Mouse (Mus musculus) limb, embryonic 12.5 days (tissue): ENCODE data around the gene Tbxas1. TPM values are rescaled to one million over a fixed set of nuclear protein-coding genes. Genes with fewer than 3 reads are reported as not detected.

Source experiments
- ATAC-seq: fragments of 200-750 bp; cut with Nextera tagmentation; 2 replicates; pipeline ENCODE4 v1.8.0; 2017; ENCODE audit warnings: low read depth, moderate TSS enrichment; ENCODE audit not compliant: insufficient number of reproducible peaks, insufficient read depth, low FRiP score, low TSS enrichment
- H3K27ac ChIP-seq: fragments of 300-500 bp; sonication (generic); 2 replicates; pipeline ENCODE4 v1.5.1; 2016; ENCODE audit warnings: mild to moderate bottlenecking, moderate library complexity
- H3K27me3 ChIP-seq: fragments of 300-500 bp; sonication (generic); 2 replicates; pipeline ENCODE4 v1.6.1; 2016; ENCODE audit warnings: mild to moderate bottlenecking, moderate library complexity
- H3K36me3 ChIP-seq: fragments of 300-500 bp; sonication (generic); 2 replicates; pipeline ENCODE4 v1.6.1; 2016; ENCODE audit warnings: mild to moderate bottlenecking, moderate library complexity
- H3K4me1 ChIP-seq: fragments of 300-500 bp; sonication (generic); replicated peaks from 2 replicates; pipeline ENCODE4 v1.6.1; 2016
- H3K4me2 ChIP-seq: fragments of 300-500 bp; sonication (generic); 2 replicates; pipeline ENCODE4 v1.6.1; 2016; ENCODE audit warnings: mild to moderate bottlenecking, moderate library complexity
- H3K4me3 ChIP-seq: fragments of 300-500 bp; sonication (generic); replicated peaks from 2 replicates; pipeline ENCODE4 v1.5.1; 2016; ENCODE audit warnings: mild to moderate bottlenecking
- H3K9ac ChIP-seq: fragments of 300-500 bp; sonication (generic); replicated peaks from 2 replicates; pipeline ENCODE4 v1.6.1; 2016; ENCODE audit warnings: mild to moderate bottlenecking, moderate library complexity
- H3K9me3 ChIP-seq: fragments of 300-500 bp; sonication (generic); 2 replicates; pipeline ENCODE4 v1.6.1; 2016; ENCODE audit warnings: mild to moderate bottlenecking, moderate library complexity
- WGBS: fragments of 180-500 bp; shearing (Covaris S2); methylation state at CpG from one replicate; pipeline ENCODE4 v1.1.7; 2016; 5-methylcytosine and 5-hydroxymethylcytosine counted together
- polyA plus RNA-seq: library from polyadenylated mRNA; unstranded; fragments of >200 nt; fragmentation: Nextera tagmentation; extraction: Ambion mirVana; gene quantifications from 2 replicates; pipeline ENCODE4 v1.2.1, GENCODE M21; 2016

Gene Tbxas1
- polyA plus RNA-seq, 1 experiment from 2014 or later, result 1.1 TPM

- Histone ChIP-seq H3K9me3 (no peaks in the 10 kb centered on the region), H3K4me2 (peak overlapping the region; percentile 59), H3K4me1 (peaks cover 35% of the 10 kb centered on the region), H3K9ac (peak overlapping the region; percentile 99), H3K36me3 (peaks cover 13% of the 10 kb centered on the region; the same call in 1 of the 2 replicates), H3K27ac (peak overlapping the region; percentile 98), H3K27me3 (0 out of 2 replicates have a peak, but pooled peaks cover 5% of the 10 kb centered on the region), H3K4me3 (peak overlapping the region; percentile 99)
- WGBS, result under 1% methylated on average over 23 of the region's 23 CpGs
- no peak for ATAC-seq
Observed at GRCm38 (mm10) chr6:38874565-38875257, 493 bp upstream of the Tbxas1 start.

- ATAC-seq, result peak; percentile 90
- Histone ChIP-seq H3K4me2 (peak within 1 kb of the TSS; percentile 59), H3K36me3 (peaks cover 6% of the 10 kb centered on the region; the same call in 1 of the 2 replicates), H3K4me3 (peak within 1 kb of the TSS; percentile 99), H3K27me3 (0 out of 2 replicates have a peak, but pooled peaks cover 8% of the 10 kb centered on the region), H3K4me1 (peaks cover 29% of the 10 kb centered on the region), H3K27ac (peak within 1 kb of the TSS; percentile 98), H3K9ac (peak within 1 kb of the TSS; percentile 99), H3K9me3 (no peaks in the 10 kb centered on the region)
- WGBS, result under 1% methylated on average over 88 of the region's 108 CpGs
Observed at GRCm38 (mm10) chr6:38876071-38876911, 1.1 kb downstream of the Tbxas1 start, which contains the start of gene Hipk2. Hipk2 (minus strand) TSS chr6:38876165.

GRCm38 (mm10) chr6:38877674-38878073, 2.5 kb downstream of the Tbxas1 start:
- Histone ChIP-seq H3K4me1 (peaks cover 19% of the 10 kb centered on the region), H3K27ac (no peak overlapping the region), H3K36me3 (no peaks in the 10 kb centered on the region), H3K4me2 (no peak overlapping the region), H3K9ac (no peak overlapping the region), H3K4me3 (no peak overlapping the region), H3K27me3 (0 out of 2 replicates have a peak, but pooled peaks cover 8% of the 10 kb centered on the region), H3K9me3 (no peaks in the 10 kb centered on the region)
- 88% methylated on average over 2 of the region's 2 CpGs for WGBS
- no peak for ATAC-seq

- Histone ChIP-seq H3K9me3 (no peaks in the 10 kb centered on the region), H3K4me2 (no peak overlapping the region)
Observed at GRCm38 (mm10) chr6:38881468-38881867, 6.3 kb downstream of the Tbxas1 start.

GRCm38 (mm10) chr6:38881975-38882374, 6.8 kb downstream of the Tbxas1 start:
- no peak overlapping the region for H3K4me3 ChIP-seq
- no peaks in the 10 kb centered on the region for H3K36me3 ChIP-seq
- H3K27me3 ChIP-seq, result 0 out of 2 replicates have a peak, but pooled peaks cover 11% of the 10 kb centered on the region
- no peak overlapping the region for H3K9ac ChIP-seq
- no peak for ATAC-seq
- WGBS, result 63% methylated on average over 6 of the region's 6 CpGs
- no peak overlapping the region for H3K27ac ChIP-seq
- H3K4me1 ChIP-seq, result peaks cover 18% of the 10 kb centered on the region
- no peak overlapping the region for H3K4me2 ChIP-seq
- no peaks in the 10 kb centered on the region for H3K9me3 ChIP-seq

More at GRCm38 (mm10) chr6:38881468-38881867, 6.3 kb downstream of the Tbxas1 start:
- ATAC-seq, result no peak
- Histone ChIP-seq H3K9ac (no peak overlapping the region), H3K27ac (no peak overlapping the region), H3K36me3 (no peaks in the 10 kb centered on the region), H3K27me3 (0 out of 2 replicates have a peak, but pooled peaks cover 11% of the 10 kb centered on the region), H3K4me1 (peaks cover 19% of the 10 kb centered on the region), H3K4me3 (no peak overlapping the region)
- WGBS, result 57% methylated on average over 2 of the region's 2 CpGs

GRCm38 (mm10) chr6:38882728-38883171, 7.5 kb downstream of the Tbxas1 start:
- no peak for ATAC-seq
- Histone ChIP-seq H3K27ac (no peak overlapping the region), H3K27me3 (0 out of 2 replicates have a peak, but pooled peaks cover 11% of the 10 kb centered on the region), H3K9ac (no peak overlapping the region), H3K4me2 (no peak overlapping the region), H3K36me3 (no peaks in the 10 kb centered on the region), H3K9me3 (no peaks in the 10 kb centered on the region), H3K4me1 (peaks cover 15% of the 10 kb centered on the region), H3K4me3 (no peak overlapping the region)
- WGBS, result 62% methylated on average over 6 of the region's 6 CpGs

GRCm38 (mm10) chr6:38884482-38884881, 9.3 kb downstream of the Tbxas1 start:
- Histone ChIP-seq H3K9ac (no peak overlapping the region), H3K27me3 (0 out of 2 replicates have a peak, but pooled peaks cover 5% of the 10 kb centered on the region), H3K27ac (no peak overlapping the region), H3K4me3 (no peak overlapping the region), H3K9me3 (no peaks in the 10 kb centered on the region), H3K4me1 (peaks cover 15% of the 10 kb centered on the region), H3K4me2 (no peak overlapping the region), H3K36me3 (no peaks in the 10 kb centered on the region)
- no peak for ATAC-seq
- WGBS, result 63% methylated on average over 3 of the region's 3 CpGs

- H3K9me3 ChIP-seq, result no peaks in the 10 kb centered on the region
- H3K27me3 ChIP-seq, result 0 out of 2 replicates have a peak, but pooled peaks cover 5% of the 10 kb centered on the region
- peaks cover 15% of the 10 kb centered on the region for H3K4me1 ChIP-seq
- no peak for ATAC-seq
- H3K4me2 ChIP-seq, result no peak overlapping the region
- 86% methylated on average over 1 of the region's 1 CpGs for WGBS
- H3K4me3 ChIP-seq, result no peak overlapping the region
- H3K36me3 ChIP-seq, result no peaks in the 10 kb centered on the region
- no peak overlapping the region for H3K9ac ChIP-seq
- H3K27ac ChIP-seq, result no peak overlapping the region
Observed at GRCm38 (mm10) chr6:38885132-38885531, 9.9 kb downstream of the Tbxas1 start.

GRCm38 (mm10) chr6:38887436-38887835, 12.2 kb downstream of the Tbxas1 start:
- Histone ChIP-seq H3K27me3 (0 out of 2 replicates have a peak, but pooled peaks cover 3% of the 10 kb centered on the region), H3K4me2 (no peak overlapping the region), H3K4me1 (peaks cover 14% of the 10 kb centered on the region), H3K27ac (no peak overlapping the region), H3K9me3 (no peaks in the 10 kb centered on the region), H3K9ac (no peak overlapping the region), H3K36me3 (no peaks in the 10 kb centered on the region), H3K4me3 (no peak overlapping the region)
- no peak for ATAC-seq
- 95% methylated on average over 4 of the region's 4 CpGs for WGBS

GRCm38 (mm10) chr6:38889156-38889555, 14.0 kb downstream of the Tbxas1 start:
- no peak for ATAC-seq
- Histone ChIP-seq H3K27ac (no peak overlapping the region), H3K9ac (no peak overlapping the region), H3K27me3 (0 out of 2 replicates have a peak, but pooled peaks cover 3% of the 10 kb centered on the region), H3K36me3 (no peaks in the 10 kb centered on the region), H3K9me3 (no peaks in the 10 kb centered on the region), H3K4me3 (no peak overlapping the region), H3K4me2 (no peak overlapping the region), H3K4me1 (no peaks in the 10 kb centered on the region)
- 77% methylated on average over 6 of the region's 6 CpGs for WGBS

GRCm38 (mm10) chr6:38892017-38892416, 16.8 kb downstream of the Tbxas1 start:
- Histone ChIP-seq H3K36me3 (no peaks in the 10 kb centered on the region), H3K9me3 (no peaks in the 10 kb centered on the region), H3K4me1 (no peaks in the 10 kb centered on the region), H3K27me3 (no peaks in the 10 kb centered on the region), H3K27ac (no peak overlapping the region), H3K9ac (no peak overlapping the region), H3K4me3 (no peak overlapping the region), H3K4me2 (no peak overlapping the region)
- no peak for ATAC-seq
- 79% methylated on average over 2 of the region's 2 CpGs for WGBS
